Mouse (Mus musculus) splenic B cell, adult 2 months (primary cell): Measurements from ENCODE around the gene Bend3.
A peak's percentile ranks its signal among the peaks of the same experiment; 100 is the strongest.

Experiments
- DNase-seq: peaks from one replicate; pipeline ENCODE4 v3.0.0-alpha.2; 2011; ENCODE audit warnings: low read depth, low spot score
- H3K27me3 ChIP-seq: 2 replicates; pipeline ENCODE4 v1.6.1; 2012; ENCODE audit warnings: mild to moderate bottlenecking, low read length, moderate library complexity, mixed read lengths; ENCODE audit not compliant: control insufficient read depth, poor library complexity, insufficient read depth, severe bottlenecking
- H3K36me3 ChIP-seq: 2 replicates; pipeline ENCODE4 v1.6.1; 2012; ENCODE audit warnings: mild to moderate bottlenecking, low read length, moderate library complexity, mixed read lengths; ENCODE audit not compliant: control insufficient read depth, poor library complexity, insufficient read depth, severe bottlenecking

The Bend3 gene

DNA sequence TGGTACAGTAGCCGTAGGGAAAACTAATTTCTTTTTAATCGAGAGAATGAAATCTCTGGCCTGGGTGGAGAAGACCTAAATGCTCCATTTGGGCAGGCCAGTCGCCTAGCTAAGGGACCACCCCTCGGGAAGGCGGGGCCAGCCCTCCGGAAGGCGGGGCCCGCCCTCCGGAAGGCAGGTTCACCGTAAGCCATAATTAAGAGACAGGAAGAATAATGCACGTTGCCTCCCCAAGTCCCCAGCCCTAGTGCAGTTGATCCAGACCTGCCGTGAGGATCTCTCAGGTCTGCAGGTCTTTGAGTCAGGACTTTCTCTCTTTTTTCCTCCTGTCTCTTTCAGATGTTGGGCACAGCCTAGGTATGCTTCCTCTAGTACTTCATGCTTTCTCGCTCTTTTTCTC, 11.0 kb upstream of the Bend3 start:
- peak; percentile 40 for DNase-seq
- H3K36me3 ChIP-seq = no peaks in the 10 kb centered on the region
- H3K27me3 ChIP-seq = no peaks in the 10 kb centered on the region

DNA sequence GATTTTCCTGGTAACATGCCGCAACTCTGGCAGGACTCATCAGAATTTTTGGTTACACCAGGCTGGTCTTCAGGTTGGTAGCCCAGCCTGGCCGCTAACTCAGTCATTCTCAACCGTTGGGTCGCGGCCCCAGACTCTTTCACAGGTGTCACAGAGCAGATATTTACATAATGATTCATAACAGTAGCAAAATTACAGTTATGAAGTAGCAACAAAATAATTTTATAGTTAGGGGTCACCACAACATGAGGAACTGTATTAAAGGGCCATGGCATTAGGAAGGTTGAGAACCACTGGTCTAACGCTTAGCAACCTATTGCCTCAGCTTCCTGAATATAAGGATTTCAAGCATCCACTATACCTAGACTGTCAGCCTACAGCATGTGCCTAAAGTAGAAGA, 10.3 kb upstream of the Bend3 start:
- no peaks in the 10 kb centered on the region for H3K27me3 ChIP-seq
- H3K36me3 ChIP-seq = no peaks in the 10 kb centered on the region
- no peak for DNase-seq

DNA sequence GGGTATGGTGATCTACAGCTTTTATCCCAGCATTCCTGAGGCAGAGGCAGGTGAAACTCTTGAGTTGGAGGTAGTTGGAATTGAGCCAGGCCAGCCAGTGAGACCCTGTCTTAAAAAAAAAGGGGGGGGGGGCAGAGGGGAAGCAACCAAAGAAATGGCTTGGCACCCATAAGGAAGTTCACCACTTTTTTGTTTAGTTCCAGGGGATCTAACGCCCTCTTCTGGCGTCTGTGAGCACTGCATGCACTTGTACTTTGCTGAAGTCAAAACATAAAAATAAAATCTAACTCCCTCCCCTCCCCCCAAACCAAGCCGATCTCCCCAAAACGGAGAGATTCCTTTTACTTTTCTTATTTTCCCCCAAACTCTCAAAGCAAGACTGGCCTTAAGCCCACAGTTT, 3.3 kb upstream of the Bend3 start:
- H3K27me3 ChIP-seq = no peaks in the 10 kb centered on the region; the same call in 1 of the 2 replicates
- DNase-seq = peak; percentile 69
- H3K36me3 ChIP-seq = no peaks in the 10 kb centered on the region

DNA sequence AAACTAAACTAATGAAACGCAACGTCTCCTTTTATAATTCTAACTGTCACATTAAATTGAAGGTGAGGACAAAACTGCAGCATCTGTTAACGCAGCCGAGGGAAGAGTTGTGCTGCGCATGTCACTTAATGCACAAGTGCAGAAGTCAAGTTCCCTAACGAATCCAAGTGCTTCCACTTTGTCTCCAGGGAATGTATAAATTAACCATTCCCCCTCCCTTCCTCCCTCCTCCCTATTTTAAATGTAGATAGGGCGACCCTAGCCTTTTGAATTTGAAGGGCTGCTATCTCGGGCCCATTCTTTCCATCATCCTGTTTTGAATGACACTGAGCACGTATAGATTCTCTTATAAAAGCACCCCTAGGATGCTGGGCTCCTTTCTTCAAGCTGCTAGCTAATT, 1.2 kb upstream of the Bend3 start:
- Histone ChIP-seq H3K36me3 (no peaks in the 10 kb centered on the region), H3K27me3 (no peaks in the 10 kb centered on the region; the same call in 1 of the 2 replicates)
- DNase-seq = no peak

DNA sequence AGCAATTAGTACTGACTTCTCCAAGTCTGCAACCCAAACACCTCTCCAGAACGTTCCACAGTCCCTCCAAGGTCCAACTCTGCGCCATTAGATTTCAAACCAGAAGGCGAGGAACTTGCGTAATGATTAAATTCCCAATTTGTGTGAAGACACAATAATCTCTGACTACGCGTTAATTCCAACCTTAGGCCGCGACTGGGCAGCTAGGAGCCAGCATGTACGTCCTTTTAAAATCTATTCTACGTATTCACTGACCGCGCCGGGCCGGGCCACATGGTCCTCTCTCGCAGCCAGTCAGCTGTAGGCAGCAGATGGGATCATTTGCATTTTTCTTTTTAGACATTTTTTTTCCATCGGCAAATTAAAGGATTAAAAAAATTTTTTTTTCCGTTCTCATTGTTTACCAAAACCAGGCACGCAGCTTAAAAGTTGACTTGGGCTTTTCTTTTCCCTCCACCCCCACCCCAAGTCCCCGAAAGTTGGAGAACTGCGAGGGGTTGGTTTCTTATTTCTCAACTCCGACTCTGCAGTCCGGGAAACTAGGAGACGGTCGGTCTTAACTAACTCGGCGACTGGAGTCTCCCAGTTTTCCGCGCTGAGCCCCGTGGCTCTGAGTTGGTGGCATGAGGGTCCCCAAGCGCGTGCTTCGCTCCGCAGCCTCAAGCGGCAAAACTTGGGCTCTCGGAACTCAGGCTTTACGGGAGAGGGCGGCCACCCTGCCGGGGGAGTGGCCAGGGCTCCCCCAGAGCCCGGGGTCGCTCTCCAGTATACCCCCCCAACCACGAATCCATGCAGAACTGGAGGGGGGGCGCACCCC, 558 bp upstream of the Bend3 start:
- Histone ChIP-seq H3K27me3 (no peaks in the 10 kb centered on the region; the same call in 1 of the 2 replicates), H3K36me3 (no peaks in the 10 kb centered on the region)
- peak; percentile 60 for DNase-seq

DNA sequence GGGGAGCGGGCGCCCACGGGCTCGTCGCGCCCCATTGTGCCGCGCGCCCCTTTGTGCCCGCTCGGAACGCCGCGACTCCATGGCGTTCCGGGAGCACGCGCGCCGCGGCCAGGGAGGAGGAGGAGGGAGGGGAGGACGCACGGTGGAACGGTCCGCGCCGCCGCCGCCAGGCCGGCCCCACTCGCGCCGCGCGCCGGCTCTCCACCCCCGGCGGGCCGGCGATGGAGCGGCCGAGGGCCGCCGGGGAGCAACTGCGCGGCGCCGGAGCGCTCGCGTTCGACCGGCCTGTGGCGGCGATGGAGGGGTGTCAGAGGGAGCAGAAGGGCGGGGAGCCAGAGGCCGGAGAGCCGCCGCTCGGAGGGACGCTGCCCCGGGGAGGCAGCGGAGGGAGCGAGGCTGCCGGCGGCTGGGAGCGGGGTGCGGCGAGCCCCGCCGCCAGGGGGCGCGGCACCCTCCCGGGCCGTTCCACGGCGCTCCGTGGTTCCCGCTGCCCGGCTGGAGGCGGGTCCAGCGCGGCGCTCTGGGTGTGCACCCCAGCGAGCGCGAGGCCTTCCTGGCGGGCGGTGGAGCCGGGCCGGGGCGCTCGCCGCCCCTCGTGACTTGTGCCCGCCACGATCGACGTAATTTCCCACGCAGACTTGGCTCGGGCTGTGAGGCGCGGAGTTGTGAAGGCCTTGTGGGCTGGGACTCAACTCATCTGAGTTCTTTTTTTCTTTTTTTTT, 966 bp downstream of the Bend3 start:
- Histone ChIP-seq H3K27me3 (no peaks in the 10 kb centered on the region; the same call in 1 of the 2 replicates), H3K36me3 (no peaks in the 10 kb centered on the region)
- peak; percentile 93 for DNase-seq

DNA sequence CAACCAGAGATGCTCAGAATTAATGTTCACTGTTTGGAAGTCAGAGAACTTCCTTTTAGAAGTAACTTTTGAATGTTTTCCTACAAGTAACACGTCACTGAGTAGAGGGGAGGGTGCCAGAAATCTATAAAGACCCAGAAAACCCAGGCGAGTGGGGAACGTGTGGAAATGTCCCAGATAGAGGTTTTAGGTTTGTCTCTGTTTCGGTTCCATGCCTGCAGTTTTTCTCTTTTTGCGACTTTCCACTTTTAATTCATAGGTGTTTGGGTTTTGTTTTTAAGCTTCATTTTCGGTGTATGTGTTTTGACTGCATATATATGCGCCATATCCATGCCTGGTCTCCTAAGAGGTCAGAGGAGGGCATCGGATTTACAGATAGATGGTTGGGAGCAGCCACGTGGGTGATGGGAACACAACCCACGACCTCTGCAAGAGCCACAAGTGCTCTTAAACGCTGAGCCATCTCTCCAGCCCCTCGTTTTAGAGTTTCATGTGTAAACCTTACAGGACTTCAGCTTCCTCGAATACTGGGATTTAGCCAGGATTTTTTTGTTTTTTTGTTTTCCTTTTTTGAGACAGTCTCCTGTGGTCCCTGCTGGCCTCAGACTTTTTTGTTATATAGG, 1.7 kb downstream of the Bend3 start:
- Histone ChIP-seq H3K36me3 (no peaks in the 10 kb centered on the region), H3K27me3 (no peaks in the 10 kb centered on the region; the same call in 1 of the 2 replicates)
- no peak for DNase-seq

DNA sequence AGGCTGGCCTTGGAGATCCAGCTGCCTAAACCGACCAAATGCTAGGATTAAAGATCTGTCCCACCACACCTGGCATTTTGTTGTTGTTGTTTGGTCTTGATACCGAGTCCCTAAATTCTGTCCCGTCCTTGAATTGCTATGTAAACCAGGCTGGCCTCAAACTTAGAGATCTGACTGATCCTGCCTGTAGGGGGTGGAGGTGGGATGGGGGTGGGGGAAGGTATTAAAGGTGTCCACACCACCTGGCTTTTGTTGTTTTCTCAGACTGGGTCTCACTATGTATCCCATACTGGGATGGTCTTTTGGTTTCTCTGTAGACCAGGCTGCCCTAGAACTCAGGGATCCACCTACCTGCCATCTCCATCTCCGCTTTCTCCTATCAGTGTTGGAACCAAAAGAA, 2.5 kb downstream of the Bend3 start:
- no peak for DNase-seq
- no peaks in the 10 kb centered on the region; the same call in 1 of the 2 replicates for H3K27me3 ChIP-seq

DNA sequence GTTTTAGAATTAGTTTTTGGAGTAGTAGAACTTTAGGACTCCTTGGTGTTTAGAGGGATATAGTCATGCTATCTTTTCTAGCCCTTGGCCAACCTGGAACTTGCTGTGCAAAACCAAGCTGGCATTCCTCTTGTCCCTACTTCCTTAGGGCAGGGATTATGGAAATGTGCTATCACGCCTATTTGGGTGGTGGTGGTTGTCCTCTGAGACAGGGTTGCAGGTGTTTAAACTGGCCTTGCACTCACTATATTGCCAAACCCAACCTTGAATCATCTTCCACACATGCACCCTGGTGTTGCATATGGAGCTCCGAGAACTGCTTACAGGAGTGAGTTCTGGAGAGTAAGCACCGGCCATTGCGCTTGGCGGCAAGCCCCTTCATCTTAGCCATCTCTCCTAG, 3.4 kb downstream of the Bend3 start:
- Histone ChIP-seq H3K27me3 (no peaks in the 10 kb centered on the region; the same call in 1 of the 2 replicates), H3K36me3 (no peaks in the 10 kb centered on the region)
- no peak for DNase-seq

More for the DNA sequence above, 2.5 kb downstream of the Bend3 start:
- no peaks in the 10 kb centered on the region for H3K36me3 ChIP-seq

DNA sequence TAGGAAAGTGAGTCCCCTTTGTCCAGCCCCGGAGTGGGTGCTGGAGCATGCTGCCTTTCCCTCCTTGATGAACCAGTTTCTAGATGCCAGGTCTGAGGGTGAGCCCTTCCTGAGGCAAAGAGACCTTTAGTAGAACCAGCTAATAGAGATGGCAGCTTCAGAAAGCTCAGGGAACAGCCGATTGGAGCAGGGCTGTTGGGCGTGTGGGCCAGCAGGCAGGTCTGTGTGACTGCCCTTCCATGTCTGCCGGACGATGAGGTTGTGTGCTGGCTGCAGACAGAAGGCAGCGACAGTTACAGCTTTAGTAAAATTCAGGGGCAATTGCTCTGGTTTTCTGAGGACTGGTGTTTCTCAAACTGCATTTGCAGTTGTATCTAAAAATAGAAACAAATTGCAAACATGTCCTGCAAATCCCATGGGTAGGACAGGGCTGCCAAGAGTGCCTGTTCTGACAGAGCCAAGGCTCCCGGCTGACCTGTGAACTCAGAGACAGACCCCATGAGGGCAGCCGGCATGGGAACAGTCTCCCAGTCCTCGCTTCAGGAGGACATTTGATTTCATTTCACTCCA, 4.9 kb downstream of the Bend3 start:
- H3K36me3 ChIP-seq = no peaks in the 10 kb centered on the region
- H3K27me3 ChIP-seq = no peaks in the 10 kb centered on the region; the same call in 1 of the 2 replicates
- DNase-seq = no peak

DNA sequence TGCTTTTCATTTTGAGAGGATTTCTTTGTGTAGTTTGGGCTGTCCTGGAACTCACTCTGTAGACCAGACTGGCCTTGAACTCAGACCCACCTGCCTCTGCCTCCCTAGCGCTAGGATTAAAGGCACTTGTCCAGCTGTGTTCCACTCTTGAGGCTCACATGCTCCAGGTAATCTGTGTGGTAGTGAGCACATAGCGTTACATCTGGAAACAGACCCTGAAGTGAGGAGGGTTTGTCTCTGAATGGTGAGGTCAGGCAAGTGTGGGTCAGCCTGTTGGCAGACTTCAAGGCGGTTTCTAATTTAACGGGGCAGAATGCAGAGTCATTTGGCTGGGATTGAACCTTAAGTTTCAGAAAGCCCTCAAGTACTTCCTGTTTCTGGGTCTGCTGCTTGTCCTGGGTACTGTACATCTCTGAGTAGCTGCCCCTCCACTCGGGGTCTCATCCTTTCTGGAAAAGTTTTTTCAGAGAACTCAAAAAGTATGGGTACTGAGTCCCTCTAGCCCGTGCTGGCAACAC, 7.2 kb downstream of the Bend3 start:
- Histone ChIP-seq H3K27me3 (no peaks in the 10 kb centered on the region), H3K36me3 (no peaks in the 10 kb centered on the region)
- no peak for DNase-seq

DNA sequence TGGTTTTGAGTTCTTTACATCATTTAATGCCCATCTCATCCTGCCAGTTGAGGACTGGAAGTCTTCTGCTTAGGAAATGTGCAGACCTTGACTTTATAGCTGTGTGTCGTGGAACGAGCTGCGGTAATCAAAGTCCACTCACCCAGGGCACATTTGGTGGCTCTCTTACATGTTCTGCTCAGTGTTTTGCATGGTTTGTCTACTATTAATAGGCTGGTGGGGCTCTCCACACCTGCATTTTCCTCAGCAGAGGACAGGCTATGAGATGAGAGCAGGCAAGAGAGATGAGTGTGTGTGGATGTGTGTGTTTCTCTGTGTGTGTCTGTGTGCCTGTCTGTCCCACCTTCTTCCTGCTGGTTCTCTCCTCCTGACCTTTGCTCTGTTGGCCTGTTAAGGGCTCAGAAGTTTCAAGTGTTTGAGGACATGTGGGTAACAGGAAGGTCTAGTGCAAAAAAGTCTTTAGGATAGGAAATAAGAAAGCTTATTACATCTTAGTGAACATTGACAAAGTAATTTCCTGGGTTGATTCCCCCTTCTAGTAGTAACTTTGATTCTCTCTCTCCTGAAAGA, 8.9 kb downstream of the Bend3 start:
- H3K36me3 ChIP-seq = no peaks in the 10 kb centered on the region

DNA sequence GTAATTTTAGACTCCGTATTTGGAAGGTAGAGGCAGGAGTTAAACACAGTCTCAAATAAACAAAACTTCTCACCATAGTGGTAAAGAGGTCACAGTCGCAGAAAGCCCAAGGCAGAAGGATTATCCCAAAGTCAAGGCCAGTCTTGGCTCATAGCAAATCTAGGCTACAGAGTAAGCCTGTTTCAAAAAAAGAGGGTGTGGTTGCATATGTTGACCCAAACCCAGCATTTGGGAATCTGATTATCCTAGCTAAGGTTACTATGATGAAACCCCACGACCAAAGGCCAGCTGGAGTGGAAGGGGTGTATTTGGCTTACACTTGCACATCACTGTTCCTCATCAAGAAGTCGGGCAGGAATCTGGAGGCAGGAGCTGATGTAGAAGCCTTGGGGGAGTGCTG, 9.6 kb downstream of the Bend3 start:
- Histone ChIP-seq H3K27me3 (no peaks in the 10 kb centered on the region), H3K36me3 (no peaks in the 10 kb centered on the region)
- DNase-seq = no peak

More for the DNA sequence above, 8.9 kb downstream of the Bend3 start:
- DNase-seq = no peak
- H3K27me3 ChIP-seq = no peaks in the 10 kb centered on the region

DNA sequence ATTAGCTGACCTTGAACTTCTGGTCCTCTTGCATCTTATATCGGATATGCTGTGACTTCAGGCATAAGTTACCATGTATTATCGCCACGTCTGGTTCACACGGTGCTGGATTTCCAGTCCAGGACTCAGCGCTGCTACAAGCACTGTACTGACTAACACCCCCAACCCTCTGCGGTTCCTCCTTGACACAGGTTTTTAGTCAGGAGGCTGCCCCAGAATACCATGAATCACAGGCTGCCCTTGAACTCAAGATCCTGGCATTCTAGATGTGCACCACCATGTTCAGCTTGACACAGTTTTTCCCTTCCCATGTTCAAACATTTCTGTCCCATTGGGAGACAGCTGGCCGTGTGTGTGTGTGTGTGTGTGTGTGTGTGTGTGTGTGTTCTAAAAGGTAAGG, 10.5 kb downstream of the Bend3 start:
- DNase-seq = no peak
- no peaks in the 10 kb centered on the region for H3K36me3 ChIP-seq
- H3K27me3 ChIP-seq = no peaks in the 10 kb centered on the region
